Mouse (Mus musculus) MEL (cell line): ENCODE data around the gene 9430038I01Rik.

Experiments
- EP300 ChIP-seq, 2 experiments: IDR thresholded peaks; 2 replicates each; pipeline ENCODE4 v1.6.1; 2011; ENCODE audit warnings: improper control_type of control experiment in 2 of 2, low read length in 2 of 2, low read depth in 1 of 2, mild to moderate bottlenecking in 1 of 2
- MAX ChIP-seq: IDR thresholded peaks from 2 replicates; pipeline ENCODE4 v1.6.1; 2011; ENCODE audit warnings: low read length, improper control_type of control experiment
- SIN3A ChIP-seq: IDR thresholded peaks from 2 replicates; pipeline ENCODE4 v1.6.1; 2012; ENCODE audit warnings: low read length, improper control_type of control experiment, inconsistent platforms

GRCm38 (mm10) chr7:137346860-137347259, 63.7 kb downstream of the 9430038I01Rik start:
- no peak for TF ChIP-seq SIN3A
- no peak for TF ChIP-seq EP300 (IDR thresholded peaks at IDR 0.05; ENCODE audit: low read depth in 1 of 2, low read length in 2 of 2)
- no peak for TF ChIP-seq MAX
